Mouse (Mus musculus) brain, embryonic 14.5 days (tissue): ENCODE measurements around the gene Gm49361.

ENCODE experiments used
- CTCF ChIP-seq: fragments of 200-500 bp; IDR thresholded peaks from 2 replicates; pipeline ENCODE4 v1.5.1; 2012; ENCODE audit warnings: inconsistent platforms, mild to moderate bottlenecking, moderate library complexity, borderline replicate concordance; ENCODE audit not compliant: insufficient read depth, insufficient read length; ENCODE audit errors: extremely low read depth
- POLR2A ChIP-seq: fragments of 200-500 bp; IDR thresholded peaks from 2 replicates; pipeline ENCODE4 v1.6.1; 2012; ENCODE audit warnings: mild to moderate bottlenecking, inconsistent platforms, borderline replicate concordance; ENCODE audit not compliant: poor library complexity, insufficient read depth, insufficient read length, severe bottlenecking; ENCODE audit errors: extremely low read depth

GRCm38 (mm10) chr14:57663630-57664029 is 82.3 kb downstream of the Gm49361 start:
- TF ChIP-seq POLR2A (no peak), CTCF (no peak)
